Mouse (Mus musculus) central nervous system, embryonic 18 days (tissue): ENCODE data around the gene Tmc5. TPM values are rescaled to one million over a fixed set of nuclear protein-coding genes. Genes with fewer than 3 reads are reported as not detected.

Source experiments
- polyA plus RNA-seq: library from polyadenylated mRNA; depleted of rRNA; stranded (reverse); fragments of >200 nt; gene quantifications from 2 replicates; pipeline ENCODE4 v1.2.3, GENCODE M21; 2012; rRNA removed

Tmc5 gene
- 0.19 and 0.24 TPM in 2 replicates for polyA plus RNA-seq

GRCm38 (mm10) chr7:118597201-118597600 is at the start of gene Tmc5:
Tmc5 (plus strand) TSS chr7:118597297.

GRCm38 (mm10) chr7:118584257-118584907 is 12.7 kb upstream of the Tmc5 start, which contains the start of gene Tmc7:
Tmc7 (minus strand) TSS chr7:118584736.

GRCm38 (mm10) chr7:118705101-118705961 is 108.2 kb downstream of the Tmc5 start, which contains the start of gene Gde1:
Gde1 (minus strand) TSS chr7:118705778.

GRCm38 (mm10) chr7:118712228-118713173 is 115.4 kb downstream of the Tmc5 start, which contains the start of gene Ccp110:
Ccp110 (plus strand) TSS chr7:118712552.

Other genes starting within 250 kb of the Tmc5 start
- gene Syt17, start 149.1 kb upstream of the Tmc5 start, polyA plus RNA-seq, result 23.6 and 24.5 TPM in 2 replicates
- 1.7 and 2.2 TPM in 2 replicates for gene Itpripl2, start 105.3 kb upstream of the Tmc5 start, polyA plus RNA-seq
- 57.8 and 70.2 TPM in 2 replicates for gene Coq7, start 63.9 kb upstream of the Tmc5 start, polyA plus RNA-seq
- 9.0 and 9.1 TPM in 2 replicates for gene Tmc7, start 12.6 kb upstream of the Tmc5 start, polyA plus RNA-seq
- 206 and 223 TPM in 2 replicates for gene Gde1, start 108.5 kb downstream of the Tmc5 start, polyA plus RNA-seq
- 41.6 and 46.0 TPM in 2 replicates for gene Ccp110, start 115.3 kb downstream of the Tmc5 start, polyA plus RNA-seq
- gene Vps35l, start 142.9 kb downstream of the Tmc5 start, polyA plus RNA-seq, result 77.2 and 82.6 TPM in 2 replicates